Mouse (Mus musculus) heart, embryonic 13.5 days (tissue): ENCODE data around the gene Trim17. TPM values are rescaled to one million over a fixed set of nuclear protein-coding genes. Genes with fewer than 3 reads are reported as not detected.
A peak's percentile ranks its signal among the peaks of the same experiment; 100 is the strongest.
"Not testable (repeated sequence)": the region's sequence is repeated elsewhere in the genome, so short reads cannot be mapped to it uniquely, and the experiment has no call there.

ENCODE experiments used
- ATAC-seq: fragments of 200-750 bp; cut with Nextera tagmentation; 2 replicates; pipeline ENCODE4 v1.8.0; 2017; ENCODE audit warnings: moderate TSS enrichment; ENCODE audit not compliant: insufficient number of reproducible peaks, low FRiP score, low TSS enrichment; ENCODE audit errors: extremely low read depth
- H3K27ac ChIP-seq: fragments of 300-500 bp; sonication (generic); replicated peaks from 2 replicates; pipeline ENCODE4 v1.5.1; 2015; ENCODE audit warnings: moderate library complexity, mild to moderate bottlenecking, inconsistent platforms
- H3K27me3 ChIP-seq: fragments of 300-500 bp; sonication (generic); replicated peaks from 2 replicates; pipeline ENCODE4 v1.6.1; 2015; ENCODE audit warnings: mild to moderate bottlenecking, inconsistent platforms
- H3K36me3 ChIP-seq: fragments of 300-500 bp; sonication (generic); 2 replicates; pipeline ENCODE4 v1.6.1; 2015; ENCODE audit warnings: mild to moderate bottlenecking, inconsistent platforms
- H3K4me1 ChIP-seq: fragments of 300-500 bp; sonication (generic); 2 replicates; pipeline ENCODE4 v1.6.1; 2015; ENCODE audit warnings: inconsistent platforms
- H3K4me2 ChIP-seq: fragments of 300-500 bp; sonication (generic); 2 replicates; pipeline ENCODE4 v1.6.1; 2015; ENCODE audit warnings: inconsistent platforms, mild to moderate bottlenecking, moderate library complexity
- H3K4me3 ChIP-seq: fragments of 300-500 bp; sonication (generic); 2 replicates; pipeline ENCODE4 v1.5.1; 2015; ENCODE audit warnings: moderate library complexity, mild to moderate bottlenecking, inconsistent platforms
- H3K9ac ChIP-seq: fragments of 300-500 bp; sonication (generic); 2 replicates; pipeline ENCODE4 v1.6.1; 2015; ENCODE audit warnings: inconsistent platforms, mild to moderate bottlenecking, moderate library complexity
- H3K9me3 ChIP-seq: fragments of 300-500 bp; sonication (generic); 2 replicates; pipeline ENCODE4 v1.6.1; 2016; ENCODE audit warnings: inconsistent platforms
- WGBS: fragments of 180-500 bp; shearing (Covaris S2); methylation state at CpG from one replicate; pipeline ENCODE4 v1.1.7; 2015; ENCODE audit warnings: mixed read lengths; 5-methylcytosine and 5-hydroxymethylcytosine counted together
- polyA plus RNA-seq: library from polyadenylated mRNA; unstranded; fragments of >200 nt; fragmentation: Nextera tagmentation; extraction: Ambion mirVana; gene quantifications from 2 replicates; pipeline ENCODE4 v1.2.1, GENCODE M21; 2015

Trim17 gene
- polyA plus RNA-seq, 1 experiment from 2014 or later, result 0.76 TPM

GRCm38 (mm10) chr11:58948542-58949479 lies 5.7 kb upstream of the Trim17 start, which contains the start of gene Hist3h2ba:
Hist3h2ba (plus strand) TSS chr11:58948920.
- Histone ChIP-seq H3K9me3 (no peaks in the 10 kb centered on the region), H3K27me3 (peaks cover 74% of the 10 kb centered on the region), H3K9ac (peak within 1 kb of the TSS; percentile 77), H3K4me2 (peak within 1 kb of the TSS; percentile 73), H3K4me3 (peak within 1 kb of the TSS; percentile 52), H3K27ac (peak within 1 kb of the TSS; percentile 80), H3K36me3 (no peaks in the 10 kb centered on the region), H3K4me1 (peaks cover 29% of the 10 kb centered on the region)
- ATAC-seq, result peak; percentile 60; the same call in 1 of the 2 replicates
- 1% methylated on average over 48 of the region's 48 CpGs for WGBS

DNA sequence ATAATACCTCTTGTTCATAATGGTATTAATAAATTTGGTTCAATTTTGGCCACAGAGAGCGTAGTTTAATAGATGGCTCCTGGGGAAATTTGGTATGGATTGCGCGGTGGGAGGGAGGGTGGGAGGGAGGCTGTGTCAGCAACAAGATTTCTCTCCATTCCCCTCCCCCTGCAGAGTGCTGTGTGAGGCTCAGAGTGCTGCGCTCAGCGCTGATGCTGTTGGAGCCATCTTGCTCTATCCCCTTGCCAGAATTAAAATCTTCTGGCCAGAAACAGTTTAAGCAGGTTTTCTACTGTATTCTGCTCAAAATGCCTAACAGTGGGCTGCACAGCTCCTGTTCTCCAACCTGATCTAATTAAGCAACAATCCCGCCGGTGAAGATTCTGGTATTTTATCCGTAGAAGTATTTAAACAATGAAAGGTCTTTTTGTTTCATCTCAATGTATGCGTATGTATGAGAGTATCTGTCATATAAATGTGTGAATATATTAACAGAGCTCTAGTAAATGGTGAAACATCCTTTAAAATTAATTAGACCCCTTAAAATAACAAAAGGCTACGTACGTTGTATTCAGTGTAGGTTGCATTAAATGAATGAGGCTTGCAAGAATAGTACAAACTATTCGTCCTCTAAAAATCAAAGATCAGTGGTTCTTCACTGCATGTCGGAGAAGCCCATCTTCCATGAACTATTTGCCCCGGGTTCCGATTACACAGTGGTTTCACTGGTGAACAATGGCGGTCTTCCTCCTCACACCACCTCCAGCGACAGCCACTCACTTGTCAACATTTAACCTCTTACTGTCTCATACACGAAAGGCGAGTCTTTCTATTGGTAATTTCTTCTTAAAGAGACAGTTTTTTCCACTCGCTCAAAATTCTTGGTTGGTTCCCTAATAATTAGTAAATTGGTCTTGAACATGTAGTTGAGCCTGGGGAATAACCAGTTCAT lies 4.7 kb upstream of the Trim17 start:
- H3K4me1 ChIP-seq, result peaks cover 29% of the 10 kb centered on the region
- 16% methylated on average over 20 of the region's 20 CpGs for WGBS

GRCm38 (mm10) chr11:58951210-58951609 lies 3.3 kb upstream of the Trim17 start:
- 72% methylated on average over 5 of the region's 5 CpGs for WGBS
- Histone ChIP-seq H3K4me2 (no peak overlapping the region), H3K27me3 (peaks cover 51% of the 10 kb centered on the region), H3K4me1 (peaks cover 36% of the 10 kb centered on the region), H3K9ac (no peak overlapping the region), H3K9me3 (no peaks in the 10 kb centered on the region), H3K36me3 (no peaks in the 10 kb centered on the region), H3K4me3 (no peak overlapping the region), H3K27ac (no peak overlapping the region)
- no peak for ATAC-seq

More for the DNA sequence above, 4.7 kb upstream of the Trim17 start:
- peak overlapping the region; percentile 73 for H3K4me2 ChIP-seq
- peaks cover 65% of the 10 kb centered on the region for H3K27me3 ChIP-seq
- no peaks in the 10 kb centered on the region for H3K36me3 ChIP-seq
- H3K4me3 ChIP-seq, result peak overlapping the region; percentile 52
- no peaks in the 10 kb centered on the region for H3K9me3 ChIP-seq
- ATAC-seq, result no peak
- peak overlapping the region; percentile 80 for H3K27ac ChIP-seq
- peak overlapping the region; percentile 77 for H3K9ac ChIP-seq

DNA sequence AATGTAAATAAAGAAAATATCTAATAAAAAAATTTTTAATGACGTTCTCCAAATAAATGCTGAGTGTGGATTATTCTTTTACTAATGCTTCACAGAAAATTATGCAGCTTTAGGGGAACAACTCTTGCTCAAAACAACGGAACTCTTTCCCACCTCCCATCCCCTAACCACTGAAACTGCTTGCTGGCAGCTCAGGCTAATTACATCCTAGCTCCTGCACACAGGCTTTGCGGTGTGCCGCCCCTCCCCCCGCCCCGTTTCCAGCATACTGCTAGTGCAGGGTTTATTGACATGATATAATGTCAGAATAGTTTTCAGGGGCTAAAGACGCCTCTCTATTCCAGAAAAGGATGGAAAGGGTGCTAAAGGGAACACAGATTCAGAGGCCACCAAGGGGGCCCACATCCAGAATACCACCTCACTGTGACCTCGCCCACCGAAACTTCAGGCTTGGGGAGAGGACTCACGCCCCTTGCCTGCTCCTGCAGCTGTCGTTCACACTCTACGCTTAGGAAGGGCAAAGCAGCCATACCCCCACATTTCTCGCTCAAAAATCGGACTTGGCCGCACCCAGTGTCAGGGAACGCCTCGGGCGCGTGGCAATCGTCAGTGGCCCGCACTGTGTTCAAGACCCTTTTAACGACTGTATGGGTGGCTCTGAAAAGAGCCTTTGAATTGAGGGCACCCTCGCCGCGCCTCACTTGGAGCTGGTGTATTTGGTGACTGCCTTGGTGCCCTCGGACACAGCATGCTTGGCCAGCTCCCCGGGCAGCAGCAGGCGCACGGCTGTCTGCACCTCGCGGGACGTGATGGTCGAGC lies 925 bp upstream of the Trim17 start:
- peak overlapping the region; percentile 100 for H3K27ac ChIP-seq
- H3K9me3 ChIP-seq, result no peaks in the 10 kb centered on the region
- peak overlapping the region; percentile 76 for H3K4me3 ChIP-seq
- peaks cover 39% of the 10 kb centered on the region for H3K4me1 ChIP-seq
- no peak for ATAC-seq
- H3K4me2 ChIP-seq, result peak overlapping the region; percentile 97
- WGBS, result 1% methylated on average over 33 of the region's 33 CpGs
- peaks cover 16% of the 10 kb centered on the region for H3K36me3 ChIP-seq
- peaks cover 28% of the 10 kb centered on the region for H3K27me3 ChIP-seq
- H3K9ac ChIP-seq, result peak overlapping the region; percentile 92

DNA sequence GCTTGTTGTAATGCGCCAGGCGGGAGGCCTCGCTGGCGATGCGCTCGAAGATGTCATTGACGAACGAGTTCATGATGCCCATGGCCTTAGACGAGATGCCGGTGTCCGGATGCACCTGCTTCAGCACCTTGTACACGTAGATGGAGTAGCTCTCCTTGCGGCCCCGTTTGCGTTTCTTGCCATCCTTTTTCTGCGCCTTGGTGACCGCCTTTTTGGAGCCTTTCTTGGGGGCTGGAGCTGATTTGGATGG lies 390 bp upstream of the Trim17 start:
- not testable (repeated sequence) for ATAC-seq, H3K9me3 ChIP-seq
- Histone ChIP-seq H3K4me3 (peak overlapping the region; percentile 76), H3K4me2 (peak overlapping the region; percentile 97), H3K27me3 (peaks cover 27% of the 10 kb centered on the region), H3K4me1 (peaks cover 39% of the 10 kb centered on the region), H3K9ac (peak overlapping the region; percentile 92), H3K27ac (peak overlapping the region; percentile 100), H3K36me3 (peaks cover 16% of the 10 kb centered on the region)
- WGBS, result under 1% methylated on average over 17 of the region's 17 CpGs

GRCm38 (mm10) chr11:58955143-58955867 lies 820 bp downstream of the Trim17 start:
- peaks cover 42% of the 10 kb centered on the region for H3K4me1 ChIP-seq
- peak overlapping the region; percentile 96 for H3K9ac ChIP-seq
- H3K4me2 ChIP-seq, result peak overlapping the region; percentile 97
- peak overlapping the region; percentile 76 for H3K4me3 ChIP-seq
- H3K27me3 ChIP-seq, result peaks cover 17% of the 10 kb centered on the region
- no peaks in the 10 kb centered on the region for H3K9me3 ChIP-seq
- ATAC-seq, result peak; percentile 23; the same call in 1 of the 2 replicates
- WGBS, result under 1% methylated on average over 20 of the region's 20 CpGs
- H3K36me3 ChIP-seq, result peaks cover 16% of the 10 kb centered on the region
- peak overlapping the region; percentile 100 for H3K27ac ChIP-seq

- Histone ChIP-seq H3K4me1 (peaks cover 44% of the 10 kb centered on the region), H3K9me3 (no peaks in the 10 kb centered on the region), H3K36me3 (peaks cover 16% of the 10 kb centered on the region), H3K4me2 (peak overlapping the region; percentile 97), H3K4me3 (peak overlapping the region; percentile 76), H3K9ac (peak overlapping the region; percentile 96), H3K27me3 (peaks cover 11% of the 10 kb centered on the region), H3K27ac (peak overlapping the region; percentile 100)
- no peak for ATAC-seq
- WGBS, result 44% methylated on average over 8 of the region's 8 CpGs
Observed at GRCm38 (mm10) chr11:58955868-58956257, 1.4 kb downstream of the Trim17 start.

GRCm38 (mm10) chr11:58957226-58957914 lies 2.9 kb downstream of the Trim17 start:
- ATAC-seq, result no peak
- H3K36me3 ChIP-seq, result peaks cover 16% of the 10 kb centered on the region
- H3K4me1 ChIP-seq, result peaks cover 44% of the 10 kb centered on the region
- peak overlapping the region; percentile 96 for H3K9ac ChIP-seq
- peaks cover 9% of the 10 kb centered on the region; the same call in 1 of the 2 replicates for H3K9me3 ChIP-seq
- H3K27me3 ChIP-seq, result peaks cover 14% of the 10 kb centered on the region
- peak overlapping the region; percentile 76 for H3K4me3 ChIP-seq
- no peak overlapping the region for H3K27ac ChIP-seq
- H3K4me2 ChIP-seq, result peak overlapping the region; percentile 97
- WGBS, result 82% methylated on average over 5 of the region's 5 CpGs

- WGBS, result 85% methylated on average over 6 of the region's 6 CpGs
- Histone ChIP-seq H3K4me1 (peaks cover 37% of the 10 kb centered on the region), H3K4me2 (peak overlapping the region; percentile 85; the same call in 1 of the 2 replicates), H3K36me3 (peaks cover 16% of the 10 kb centered on the region), H3K27ac (no peak overlapping the region), H3K9me3 (peaks cover 9% of the 10 kb centered on the region; the same call in 1 of the 2 replicates), H3K27me3 (peaks cover 26% of the 10 kb centered on the region), H3K4me3 (no peak overlapping the region), H3K9ac (no peak overlapping the region)
- no peak for ATAC-seq
Observed at GRCm38 (mm10) chr11:58958536-58958935, 4.1 kb downstream of the Trim17 start.
